Mouse (Mus musculus): Measurements from ENCODE around the gene Rpl41. TPM values are rescaled to one million over a fixed set of nuclear protein-coding genes. Genes with fewer than 3 reads are reported as not detected.

Gene Rpl41
- polyA plus RNA-seq, 1 experiment from 2014 or later = 2,058 TPM

DNA sequence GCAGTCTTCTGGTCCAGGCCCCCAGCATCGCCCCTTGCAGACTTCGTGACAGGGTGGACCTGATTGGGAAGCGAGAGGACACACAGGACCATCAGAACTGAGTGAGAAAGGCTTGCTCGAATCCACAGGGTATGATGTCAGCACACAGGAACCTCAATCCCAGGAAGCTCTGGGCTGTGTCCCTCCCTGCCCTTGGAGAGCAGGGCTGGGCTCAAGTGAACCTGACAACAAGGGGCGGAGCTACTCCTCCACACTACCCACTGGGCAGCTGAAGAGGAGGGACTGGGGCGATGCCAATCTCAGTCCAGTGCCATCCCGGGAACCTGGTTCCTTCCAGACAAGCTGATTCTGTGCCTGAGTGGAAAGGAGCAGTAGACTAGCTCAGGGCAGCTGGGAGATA is 34.5 kb upstream of the Rpl41 start:
- peak; percentile 40; the same call in 1 of the 2 replicates for ATAC-seq
- Histone ChIP-seq H3K9ac (replicated peaks) (no peak overlapping the region), H3K27me3 (ENCODE audit: insufficient read depth, low read length) (peaks cover 19% of the 10 kb centered on the region)

DNA sequence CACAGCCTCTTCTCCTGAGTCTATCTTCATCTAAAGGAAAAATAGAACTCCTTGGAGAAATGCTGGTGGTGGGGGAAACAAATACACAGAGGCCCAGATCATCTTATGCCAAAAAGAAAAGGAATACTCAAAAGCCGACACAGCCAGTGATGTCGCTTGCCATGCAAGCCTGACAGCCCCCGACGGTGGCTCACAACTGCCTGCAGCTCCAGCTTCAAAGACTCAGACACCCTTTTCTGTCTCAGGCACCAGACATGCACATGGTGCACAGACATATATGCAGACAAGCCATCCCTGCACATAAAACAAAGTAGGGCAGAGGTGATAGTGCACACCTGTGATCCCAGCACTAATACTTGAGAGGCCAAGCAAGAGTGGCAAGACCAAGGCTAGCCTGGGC is 30.6 kb upstream of the Rpl41 start:
- no peak for ATAC-seq
- WGBS (ENCODE audit: insufficient replicate concordance) = 86% methylated on average over 4 of the region's 4 CpGs
- Histone ChIP-seq H3K9ac (replicated peaks) (no peak overlapping the region), H3K4me1 (ENCODE audit: insufficient read depth) (no peaks in the 10 kb centered on the region), H3K4me3 (ENCODE audit: low read depth, low read length) (no peak overlapping the region), H3K4me2 (ENCODE audit: low read depth, low read length) (no peak overlapping the region), H3K27me3 (ENCODE audit: insufficient read depth, low read length) (no peaks in the 10 kb centered on the region), H3K9me3 (ENCODE audit: low read length) (no peaks in the 10 kb centered on the region), H3K36me3 (replicated peaks; ENCODE audit: insufficient read depth, low read length) (peaks cover 19% of the 10 kb centered on the region), H3K27ac (ENCODE audit: low read depth) (no peak overlapping the region)
- no peak for TF ChIP-seq EP300 (IDR thresholded peaks at IDR 0.05; ENCODE audit: low read depth)
- no peak for DNase-seq

More for the DNA sequence above, 34.5 kb upstream of the Rpl41 start:
- Histone ChIP-seq H3K4me3 (ENCODE audit: low read depth, low read length) (no peak overlapping the region), H3K36me3 (replicated peaks; ENCODE audit: insufficient read depth, low read length) (0 out of 2 replicates have a peak, but pooled peaks cover 5% of the 10 kb centered on the region), H3K4me1 (ENCODE audit: insufficient read depth) (no peaks in the 10 kb centered on the region; the same call in 1 of the 2 replicates), H3K9me3 (ENCODE audit: low read length) (no peaks in the 10 kb centered on the region), H3K27ac (ENCODE audit: low read depth) (no peak overlapping the region), H3K4me2 (ENCODE audit: low read depth, low read length) (no peak overlapping the region)
- TF ChIP-seq EP300 (IDR thresholded peaks at IDR 0.05; ENCODE audit: low read depth) (no peak), CTCF (IDR thresholded peaks at IDR 0.05; ENCODE audit: low read depth) (no peak)
- WGBS (ENCODE audit: insufficient replicate concordance) = 31% methylated on average over 7 of the region's 7 CpGs
- DNase-seq = no peak

DNA sequence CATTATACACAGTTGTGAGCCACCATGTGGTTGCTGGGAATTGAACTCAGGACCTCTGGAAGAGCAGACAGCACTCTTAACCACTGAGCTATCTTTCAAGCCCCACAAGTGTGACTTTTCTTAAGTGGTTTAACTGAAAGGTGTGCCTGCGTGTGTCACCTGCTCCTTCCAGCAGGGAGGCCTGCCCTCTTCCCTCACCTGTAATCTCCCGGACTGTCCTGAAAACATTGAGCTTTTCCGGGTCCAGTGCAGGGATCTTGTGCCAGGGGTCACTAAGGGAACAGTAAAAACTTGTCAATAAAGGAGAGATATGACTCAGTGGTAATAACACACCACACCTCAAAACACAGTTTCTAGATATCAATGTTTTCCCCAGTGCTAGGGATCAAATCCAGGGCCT is 30.2 kb upstream of the Rpl41 start:
- Histone ChIP-seq H3K4me3 (ENCODE audit: low read depth, low read length) (no peak overlapping the region), H3K4me2 (ENCODE audit: low read depth, low read length) (no peak overlapping the region), H3K27me3 (ENCODE audit: insufficient read depth, low read length) (no peaks in the 10 kb centered on the region), H3K9me3 (ENCODE audit: low read length) (no peaks in the 10 kb centered on the region), H3K9ac (replicated peaks) (no peak overlapping the region), H3K36me3 (replicated peaks; ENCODE audit: insufficient read depth, low read length) (peaks cover 22% of the 10 kb centered on the region), H3K27ac (ENCODE audit: low read depth) (no peak overlapping the region), H3K4me1 (ENCODE audit: insufficient read depth) (no peaks in the 10 kb centered on the region)
- ATAC-seq = no peak
- 70% methylated on average over 3 of the region's 3 CpGs for WGBS (ENCODE audit: insufficient replicate concordance)
- TF ChIP-seq CTCF (IDR thresholded peaks at IDR 0.05; ENCODE audit: low read depth) = no peak
- TF ChIP-seq EP300 (IDR thresholded peaks at IDR 0.05; ENCODE audit: low read depth) = no peak
- no peak for DNase-seq

DNA sequence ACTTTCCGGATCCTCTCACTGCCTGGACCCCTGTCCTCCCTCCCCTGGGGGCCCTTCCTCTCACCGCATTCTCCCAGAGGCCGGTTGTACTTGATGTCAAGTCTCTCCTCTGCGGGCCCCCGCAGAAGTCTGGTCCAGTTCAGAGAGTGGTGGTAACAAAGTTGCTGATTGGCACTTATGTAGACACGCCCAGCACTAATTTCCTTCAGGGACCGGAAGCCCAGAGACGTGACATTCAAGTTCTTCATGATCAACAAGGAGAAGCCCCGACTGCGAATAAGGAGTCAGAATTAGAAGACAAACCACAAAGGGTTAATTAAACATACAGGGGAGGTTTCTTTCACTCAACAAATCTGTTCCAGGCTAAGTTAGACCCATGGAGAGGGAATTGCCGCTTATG is 29.2 kb upstream of the Rpl41 start:
- no peak for TF ChIP-seq EP300 (IDR thresholded peaks at IDR 0.05; ENCODE audit: low read depth)
- TF ChIP-seq CTCF (IDR thresholded peaks at IDR 0.05; ENCODE audit: low read depth) = no peak
- Histone ChIP-seq H3K4me1 (ENCODE audit: insufficient read depth) (no peaks in the 10 kb centered on the region), H3K9ac (replicated peaks) (no peak overlapping the region), H3K4me2 (ENCODE audit: low read depth, low read length) (peak overlapping the region; percentile 4; the same call in 1 of the 2 replicates), H3K27ac (ENCODE audit: low read depth) (no peak overlapping the region), H3K27me3 (ENCODE audit: insufficient read depth, low read length) (no peaks in the 10 kb centered on the region), H3K9me3 (ENCODE audit: low read length) (no peaks in the 10 kb centered on the region), H3K36me3 (replicated peaks; ENCODE audit: insufficient read depth, low read length) (peaks cover 22% of the 10 kb centered on the region), H3K4me3 (ENCODE audit: low read depth, low read length) (no peak overlapping the region)
- DNase-seq (no peak), ATAC-seq (no peak)
- WGBS (ENCODE audit: insufficient replicate concordance) = 56% methylated on average over 11 of the region's 11 CpGs

DNA sequence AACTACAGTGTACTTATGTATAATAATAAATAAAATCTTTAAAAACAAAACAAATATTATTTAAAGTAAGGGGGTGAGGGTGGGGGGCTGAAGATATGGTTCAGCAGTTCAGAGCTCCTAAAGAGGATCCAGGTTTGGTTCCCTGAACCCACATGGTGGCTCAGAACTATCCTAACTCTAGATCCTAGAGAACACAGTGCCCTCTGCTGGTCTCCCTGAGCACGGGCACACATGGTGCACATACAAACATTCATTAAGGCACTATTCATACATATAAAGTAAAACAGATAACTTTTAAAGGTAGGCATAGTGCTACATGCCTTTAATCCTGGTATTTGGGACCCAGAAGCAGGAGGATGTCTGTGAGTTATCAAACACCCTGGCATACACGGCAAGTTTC is 26.0 kb upstream of the Rpl41 start:
- no peak overlapping the region for H3K4me3 ChIP-seq (ENCODE audit: low read depth, low read length)
- H3K4me2 ChIP-seq (ENCODE audit: low read depth, low read length) = no peak overlapping the region
- no peaks in the 10 kb centered on the region for H3K27me3 ChIP-seq (ENCODE audit: insufficient read depth, low read length)
- no peaks in the 10 kb centered on the region for H3K9me3 ChIP-seq (ENCODE audit: low read length)
- WGBS (ENCODE audit: insufficient replicate concordance) = 77% methylated on average over 2 of the region's 2 CpGs
- H3K4me1 ChIP-seq (ENCODE audit: insufficient read depth) = no peaks in the 10 kb centered on the region
- ATAC-seq = no peak
- TF ChIP-seq EP300 (IDR thresholded peaks at IDR 0.05; ENCODE audit: low read depth) (no peak), CTCF (IDR thresholded peaks at IDR 0.05; ENCODE audit: low read depth) (peak; percentile 69)
- H3K36me3 ChIP-seq (replicated peaks; ENCODE audit: insufficient read depth, low read length) = peaks cover 36% of the 10 kb centered on the region
- no peak overlapping the region for H3K9ac ChIP-seq (replicated peaks)
- H3K27ac ChIP-seq (ENCODE audit: low read depth) = no peak overlapping the region
- DNase-seq = peak; percentile 48

DNA sequence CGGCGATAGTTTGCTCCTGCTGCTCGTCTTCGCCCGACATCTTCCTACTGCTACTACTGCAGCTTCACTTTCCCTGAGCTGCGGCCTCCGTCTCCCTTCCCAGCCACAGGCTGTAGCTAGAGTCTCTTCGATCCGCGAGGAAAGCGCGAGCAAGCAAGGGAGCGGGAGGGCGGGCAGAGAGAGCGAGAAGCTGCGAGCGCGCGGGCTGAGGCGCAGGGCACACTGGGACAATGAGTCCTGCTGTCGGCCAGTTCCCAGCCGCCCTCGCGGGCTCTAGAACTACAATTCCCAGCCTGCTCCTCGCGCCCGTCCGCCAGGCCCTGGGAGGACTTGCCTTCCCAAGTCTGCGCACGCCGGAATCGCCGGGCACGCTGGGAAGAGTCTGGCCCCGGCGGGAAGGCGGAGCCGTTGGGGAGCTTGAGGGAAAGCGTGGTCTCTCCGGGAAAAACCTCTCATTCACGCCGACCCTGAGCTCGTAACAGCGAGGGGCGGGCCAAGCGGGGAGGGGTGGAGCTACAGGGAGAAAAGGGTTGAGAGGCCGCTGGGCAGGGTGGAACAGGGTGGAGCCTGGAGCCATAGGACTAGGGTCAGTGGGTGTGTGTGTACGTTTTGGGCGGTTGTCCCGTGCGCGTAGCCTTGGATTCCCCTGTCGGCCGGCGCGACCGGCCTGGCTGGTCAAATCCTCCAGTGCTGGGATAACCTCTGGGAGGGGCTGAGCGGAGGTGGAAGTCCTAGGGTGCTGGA is 16.9 kb upstream of the Rpl41 start, which contains the start of gene Pa2g4:
Pa2g4 (minus strand) TSS at position 200 of the 744 bp plus-strand sequence.
- no peaks in the 10 kb centered on the region for H3K27me3 ChIP-seq (ENCODE audit: insufficient read depth, low read length)
- peak; percentile 97 for DNase-seq
- no peaks in the 10 kb centered on the region for H3K9me3 ChIP-seq (ENCODE audit: low read length)
- under 1% methylated on average over 57 of the region's 58 CpGs for WGBS (ENCODE audit: insufficient replicate concordance)
- TF ChIP-seq CTCF (IDR thresholded peaks at IDR 0.05; ENCODE audit: low read depth) (no peak), EP300 (IDR thresholded peaks at IDR 0.05; ENCODE audit: low read depth) (peak; percentile 47; the same call in 1 of the 2 replicates)
- peaks cover 24% of the 10 kb centered on the region for H3K36me3 ChIP-seq (replicated peaks; ENCODE audit: insufficient read depth, low read length)
- peaks cover 14% of the 10 kb centered on the region; the same call in 1 of the 2 replicates for H3K4me1 ChIP-seq (ENCODE audit: insufficient read depth)
- peak within 1 kb of the TSS; percentile 95 for H3K4me2 ChIP-seq (ENCODE audit: low read depth, low read length)
- H3K4me3 ChIP-seq (ENCODE audit: low read depth, low read length) = peak within 1 kb of the TSS; percentile 93
- ATAC-seq = peak; percentile 96
- H3K27ac ChIP-seq (ENCODE audit: low read depth) = peak within 1 kb of the TSS; percentile 92
- H3K9ac ChIP-seq (replicated peaks) = peak within 1 kb of the TSS; percentile 95

Data from liver, postnatal 0 days (tissue).